Mouse (Mus musculus): ENCODE data around the gene Olig3. TPM values are rescaled to one million over a fixed set of nuclear protein-coding genes. Genes with fewer than 3 reads are reported as not detected.

Olig3 gene
- total and polyA plus RNA-seq, 2 experiments: not detected

DNA sequence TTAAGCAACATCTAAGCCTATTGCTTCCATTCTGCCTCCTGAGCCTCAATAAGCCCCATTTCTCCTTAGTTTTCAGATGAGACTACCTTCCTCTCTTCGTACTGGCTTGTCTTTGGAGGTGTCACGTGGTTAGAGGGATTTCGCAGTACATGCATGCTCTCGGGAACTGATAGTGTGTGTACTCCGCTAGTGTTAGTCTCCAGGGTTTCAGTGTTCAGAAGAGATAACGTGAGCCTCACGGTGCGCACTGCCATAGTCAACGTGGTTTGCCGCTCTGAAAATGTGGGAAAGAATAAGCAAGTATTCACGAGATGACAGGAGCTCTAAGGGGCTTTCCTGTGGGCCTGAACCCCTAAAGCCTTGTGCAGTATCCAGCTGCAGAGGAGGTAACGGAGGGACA is 41.1 kb downstream of the Olig3 start:
- Histone ChIP-seq H3K36me3 (ENCODE audit: control insufficient read depth, insufficient read depth, low read length) (no peaks in the 10 kb centered on the region), H3K4me1 (ENCODE audit: control insufficient read depth, insufficient read depth, low read length) (no peaks in the 10 kb centered on the region), H3K79me2 (ENCODE audit: control insufficient read depth, insufficient read depth, low read length) (no peaks in the 10 kb centered on the region), H3K4me3 (ENCODE audit: insufficient read depth, low read depth, low read length) (no peak overlapping the region), H3K27ac (replicated peaks; ENCODE audit: insufficient read depth, low read depth, low read length) (no peak overlapping the region), H3K9ac (ENCODE audit: low read depth, low read length) (no peak overlapping the region), H3K27me3 (ENCODE audit: control insufficient read depth, insufficient read depth, low read length) (0 out of 2 replicates have a peak, but pooled peaks cover 3% of the 10 kb centered on the region)
- WGBS: 82% methylated on average over 12 of the region's 12 CpGs
- no peak for TF ChIP-seq POLR2A (IDR thresholded peaks at IDR 0.05; ENCODE audit: extremely low read depth, insufficient read depth, low read length)
- TF ChIP-seq CTCF (IDR thresholded peaks at IDR 0.05; ENCODE audit: low read depth, low read length): no peak
- no peak for DNase-seq (ENCODE audit: extremely low read depth, low read depth, low spot score)

DNA sequence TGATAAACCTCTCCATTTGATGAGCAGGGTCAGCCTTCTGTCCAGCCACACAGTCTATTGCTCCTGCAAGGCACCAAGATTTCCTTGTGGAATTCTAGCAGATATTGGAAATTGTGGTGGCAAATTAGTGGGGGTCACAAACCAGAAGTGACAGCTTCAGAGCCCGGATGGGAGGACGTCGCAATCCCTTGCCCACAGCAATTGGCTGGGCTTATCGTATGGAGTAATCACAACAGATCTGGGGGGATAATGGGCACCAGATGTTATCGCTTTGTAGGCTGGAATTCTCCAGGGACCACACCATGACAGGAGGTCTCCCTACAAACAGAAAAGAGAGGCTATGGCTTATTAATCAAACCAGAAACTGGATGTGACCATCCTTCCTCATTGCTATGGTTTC is 44.8 kb downstream of the Olig3 start:
- no peak for TF ChIP-seq CTCF (IDR thresholded peaks at IDR 0.05; ENCODE audit: low read depth, low read length)
- TF ChIP-seq POLR2A (IDR thresholded peaks at IDR 0.05; ENCODE audit: extremely low read depth, insufficient read depth, low read length): no peak
- Histone ChIP-seq H3K4me3 (ENCODE audit: insufficient read depth, low read depth, low read length) (no peak overlapping the region), H3K79me2 (ENCODE audit: control insufficient read depth, insufficient read depth, low read length) (no peaks in the 10 kb centered on the region), H3K9ac (ENCODE audit: low read depth, low read length) (no peak overlapping the region), H3K27me3 (ENCODE audit: control insufficient read depth, insufficient read depth, low read length) (0 out of 2 replicates have a peak, but pooled peaks cover 3% of the 10 kb centered on the region), H3K36me3 (ENCODE audit: control insufficient read depth, insufficient read depth, low read length) (no peaks in the 10 kb centered on the region), H3K4me1 (ENCODE audit: control insufficient read depth, insufficient read depth, low read length) (no peaks in the 10 kb centered on the region), H3K27ac (replicated peaks; ENCODE audit: insufficient read depth, low read depth, low read length) (no peak overlapping the region)
- DNase-seq (ENCODE audit: extremely low read depth, low read depth, low spot score): no peak
- WGBS: 65% methylated on average over 5 of the region's 5 CpGs

DNA sequence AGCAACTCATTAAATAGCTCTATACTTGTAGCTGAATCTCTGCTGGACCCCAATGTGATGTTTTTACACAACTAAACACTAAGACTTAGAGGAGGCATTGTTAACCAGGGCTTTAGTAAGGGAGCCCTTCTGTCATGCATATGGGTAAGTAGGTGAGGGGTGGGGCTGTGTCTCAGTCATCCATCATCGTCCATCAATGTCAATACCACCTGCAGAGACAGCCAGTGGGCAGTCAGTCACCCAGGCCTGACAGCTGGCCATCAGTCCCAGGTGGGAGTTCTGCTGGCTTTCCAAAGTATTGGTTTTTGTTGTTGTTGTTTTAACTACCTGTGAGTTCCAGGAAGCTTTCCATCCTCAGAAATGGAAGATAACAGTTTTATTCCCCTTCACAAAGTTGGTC is 48.1 kb downstream of the Olig3 start:
- H3K27ac ChIP-seq (replicated peaks; ENCODE audit: insufficient read depth, low read depth, low read length): no peak overlapping the region
- 85% methylated on average over 1 of the region's 1 CpGs for WGBS
- DNase-seq (ENCODE audit: extremely low read depth, low read depth, low spot score): no peak
- H3K36me3 ChIP-seq (ENCODE audit: control insufficient read depth, insufficient read depth, low read length): no peaks in the 10 kb centered on the region
- no peaks in the 10 kb centered on the region for H3K79me2 ChIP-seq (ENCODE audit: control insufficient read depth, insufficient read depth, low read length)
- TF ChIP-seq POLR2A (IDR thresholded peaks at IDR 0.05; ENCODE audit: extremely low read depth, insufficient read depth, low read length): no peak
- TF ChIP-seq CTCF (IDR thresholded peaks at IDR 0.05; ENCODE audit: low read depth, low read length): no peak
- H3K27me3 ChIP-seq (ENCODE audit: control insufficient read depth, insufficient read depth, low read length): no peaks in the 10 kb centered on the region
- no peak overlapping the region for H3K4me3 ChIP-seq (ENCODE audit: insufficient read depth, low read depth, low read length)
- H3K4me1 ChIP-seq (ENCODE audit: control insufficient read depth, insufficient read depth, low read length): no peaks in the 10 kb centered on the region
- no peak overlapping the region for H3K9ac ChIP-seq (ENCODE audit: low read depth, low read length)

DNA sequence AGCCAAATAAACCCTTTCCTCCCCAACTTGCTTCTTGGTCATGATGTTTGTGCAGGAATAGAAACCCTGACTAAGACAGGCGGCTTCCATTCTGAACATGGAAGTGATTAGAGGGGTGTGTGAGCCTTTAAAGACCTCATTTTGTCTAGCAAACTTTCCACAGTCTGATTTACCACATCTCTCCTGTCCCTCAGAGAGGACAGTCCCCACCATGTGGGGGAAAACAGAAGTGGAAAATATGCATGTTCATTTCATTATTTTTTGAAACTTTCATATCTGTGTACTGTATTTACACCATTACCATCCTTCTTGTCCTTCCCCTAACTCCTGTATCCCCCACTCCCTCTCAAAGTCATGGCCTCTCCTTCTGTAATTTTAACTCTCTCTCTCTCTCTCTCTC is 49.6 kb downstream of the Olig3 start:
- TF ChIP-seq POLR2A (IDR thresholded peaks at IDR 0.05; ENCODE audit: extremely low read depth, insufficient read depth, low read length) (no peak), CTCF (IDR thresholded peaks at IDR 0.05; ENCODE audit: low read depth, low read length) (no peak)
- Histone ChIP-seq H3K9ac (ENCODE audit: low read depth, low read length) (no peak overlapping the region), H3K4me1 (ENCODE audit: control insufficient read depth, insufficient read depth, low read length) (no peaks in the 10 kb centered on the region), H3K27me3 (ENCODE audit: control insufficient read depth, insufficient read depth, low read length) (no peaks in the 10 kb centered on the region), H3K27ac (replicated peaks; ENCODE audit: insufficient read depth, low read depth, low read length) (no peak overlapping the region), H3K79me2 (ENCODE audit: control insufficient read depth, insufficient read depth, low read length) (no peaks in the 10 kb centered on the region), H3K4me3 (ENCODE audit: insufficient read depth, low read depth, low read length) (no peak overlapping the region), H3K36me3 (ENCODE audit: control insufficient read depth, insufficient read depth, low read length) (no peaks in the 10 kb centered on the region)
- WGBS: 74% methylated on average over 1 of the region's 1 CpGs
- DNase-seq (ENCODE audit: extremely low read depth, low read depth, low spot score): no peak

DNA sequence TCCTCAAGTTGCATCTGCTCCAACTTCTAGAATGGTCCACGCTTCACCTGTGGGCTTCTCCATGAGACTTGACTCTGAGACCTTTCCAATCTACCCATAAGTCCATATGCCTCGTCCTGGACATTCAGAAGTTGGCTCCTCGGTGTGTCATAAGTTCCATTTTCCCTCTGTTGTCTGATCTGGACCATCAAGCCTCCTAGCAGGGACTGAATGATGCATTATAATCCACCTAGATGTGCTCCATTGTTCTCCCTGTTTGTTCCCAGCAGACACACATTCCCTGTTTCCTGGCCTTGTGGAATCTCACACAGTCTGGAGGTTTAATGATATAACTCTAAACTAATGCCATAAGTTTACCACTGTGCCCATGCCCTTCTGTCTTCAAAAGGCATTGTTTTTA is 50.8 kb downstream of the Olig3 start:
- Histone ChIP-seq H3K79me2 (ENCODE audit: control insufficient read depth, insufficient read depth, low read length) (no peaks in the 10 kb centered on the region), H3K36me3 (ENCODE audit: control insufficient read depth, insufficient read depth, low read length) (no peaks in the 10 kb centered on the region), H3K27ac (replicated peaks; ENCODE audit: insufficient read depth, low read depth, low read length) (no peak overlapping the region), H3K4me3 (ENCODE audit: insufficient read depth, low read depth, low read length) (no peak overlapping the region), H3K27me3 (ENCODE audit: control insufficient read depth, insufficient read depth, low read length) (no peaks in the 10 kb centered on the region), H3K4me1 (ENCODE audit: control insufficient read depth, insufficient read depth, low read length) (no peaks in the 10 kb centered on the region), H3K9ac (ENCODE audit: low read depth, low read length) (no peak overlapping the region)
- TF ChIP-seq CTCF (IDR thresholded peaks at IDR 0.05; ENCODE audit: low read depth, low read length) (no peak), POLR2A (IDR thresholded peaks at IDR 0.05; ENCODE audit: extremely low read depth, insufficient read depth, low read length) (no peak)
- DNase-seq (ENCODE audit: extremely low read depth, low read depth, low spot score): no peak
- WGBS: 85% methylated on average over 3 of the region's 3 CpGs

Other genes starting within 250 kb of the Olig3 start
- 16.8 and 18.6 TPM in 2 replicates for gene Ifngr1, start 235.4 kb downstream of the Olig3 start, total RNA-seq (2014; rRNA removed)
- 7.1 and 9.0 TPM in 2 replicates for gene Ifngr1, start 235.4 kb downstream of the Olig3 start, polyA plus RNA-seq (2012; rRNA removed)